Mouse (Mus musculus) brain, embryonic 14.5 days (tissue): ENCODE measurements around the gene Stat4.

Source experiments
- CTCF ChIP-seq: fragments of 200-500 bp; IDR thresholded peaks from 2 replicates; pipeline ENCODE4 v1.5.1; 2012; ENCODE audit warnings: inconsistent platforms, mild to moderate bottlenecking, moderate library complexity, borderline replicate concordance; ENCODE audit not compliant: insufficient read depth, insufficient read length; ENCODE audit errors: extremely low read depth
- POLR2A ChIP-seq: fragments of 200-500 bp; IDR thresholded peaks from 2 replicates; pipeline ENCODE4 v1.6.1; 2012; ENCODE audit warnings: mild to moderate bottlenecking, inconsistent platforms, borderline replicate concordance; ENCODE audit not compliant: poor library complexity, insufficient read depth, insufficient read length, severe bottlenecking; ENCODE audit errors: extremely low read depth

- TF ChIP-seq CTCF (no peak), POLR2A (no peak)
Measured at GRCm38 (mm10) chr1:52066694-52067093, 79.7 kb downstream of the Stat4 start.
